Comparison of ENCODE assay signal across 9 mouse cellular contexts in genomic region chr4:138725751-138726150, GRCm38 (mm10). TPM values are rescaled to one million over a fixed set of nuclear protein-coding genes. Genes with fewer than 3 reads are reported as not detected.
DNase-seq lines count a peak whose midpoint lies in the region; ATAC-seq and TF ChIP-seq lines count a peak whose summit lies in the region.
"Had no signal": no experiment of that assay in that cellular context is flagged by ENCODE, and none has a peak within 500 bp of the region (broad histone marks: within the 10 kb centered on the region; RNA-seq: fewer than 3 reads in every experiment).

No protein-coding gene starts in this region.

- peaks cover 16% of the 10 kb centered on the region for H3K27me3 ChIP-seq in heart, embryonic 10.5 days (ENCODE audit: insufficient read depth, poor library complexity, severe bottlenecking)
- H3K27me3 ChIP-seq in neural tube, embryonic 11.5 days (ENCODE audit: control insufficient read depth, insufficient read depth, low read length): no peaks in the 10 kb centered on the region
- no peaks in the 10 kb centered on the region for H3K27me3 ChIP-seq in neural tube, embryonic 15.5 days (replicated peaks)
- H3K27me3 ChIP-seq in midbrain, embryonic 15.5 days (replicated peaks): no peaks in the 10 kb centered on the region

- no peak for ATAC-seq in neural tube, embryonic 11.5 days (ENCODE audit: insufficient read depth, low FRiP score, low TSS enrichment)
- ATAC-seq in neural tube, embryonic 15.5 days (ENCODE audit: low FRiP score): no peak
- no peak for ATAC-seq in midbrain, embryonic 15.5 days (replicated peaks)

- H3K9ac ChIP-seq in neural tube, embryonic 11.5 days (ENCODE audit: low read length): no peak overlapping the region
- no peak overlapping the region for H3K9ac ChIP-seq in neural tube, embryonic 15.5 days (replicated peaks)
- H3K9ac ChIP-seq in midbrain, embryonic 15.5 days: no peak overlapping the region

- no peaks in the 10 kb centered on the region for H3K36me3 ChIP-seq in heart, embryonic 10.5 days
- H3K36me3 ChIP-seq in neural tube, embryonic 11.5 days (ENCODE audit: control insufficient read depth, insufficient read depth, low read length): no peaks in the 10 kb centered on the region
- no peaks in the 10 kb centered on the region for H3K36me3 ChIP-seq in neural tube, embryonic 15.5 days
- H3K36me3 ChIP-seq in midbrain, embryonic 15.5 days (replicated peaks): no peaks in the 10 kb centered on the region

- H3K4me3 ChIP-seq in heart, embryonic 10.5 days: no peak overlapping the region
- H3K4me3 ChIP-seq in neural tube, embryonic 11.5 days (ENCODE audit: low read depth, low read length): no peak overlapping the region
- H3K4me3 ChIP-seq in neural tube, embryonic 15.5 days (replicated peaks): no peak overlapping the region
- no peak overlapping the region for H3K4me3 ChIP-seq in midbrain, embryonic 15.5 days
- H3K4me3 ChIP-seq in lung, adult 2 months (replicated peaks; ENCODE audit: extremely low read depth, low read depth, low read length): no peak overlapping the region

- TF ChIP-seq CTCF in lung, adult 2 months (IDR thresholded peaks at IDR 0.05; ENCODE audit: insufficient read depth, low read length): no peak

- H3K27ac ChIP-seq in heart, embryonic 10.5 days: peak overlapping the region; percentile 86; the same call in 1 of the 2 replicates
- no peak overlapping the region for H3K27ac ChIP-seq in neural tube, embryonic 11.5 days (ENCODE audit: low read depth, low read length)
- H3K27ac ChIP-seq in neural tube, embryonic 15.5 days (replicated peaks): no peak overlapping the region
- H3K27ac ChIP-seq in midbrain, embryonic 15.5 days: no peak overlapping the region

- H3K4me2 ChIP-seq in neural tube, embryonic 11.5 days (ENCODE audit: low read depth): peak overlapping the region; percentile 43; the same call in 1 of the 2 replicates
- no peak overlapping the region for H3K4me2 ChIP-seq in neural tube, embryonic 15.5 days
- H3K4me2 ChIP-seq in midbrain, embryonic 15.5 days: 0 out of 2 replicates have a peak overlapping the region, but pooled peaks have one; percentile 59

- no peaks in the 10 kb centered on the region for H3K9me3 ChIP-seq in heart, embryonic 10.5 days
- no peaks in the 10 kb centered on the region for H3K9me3 ChIP-seq in neural tube, embryonic 11.5 days (ENCODE audit: control insufficient read depth, low read length)
- no peaks in the 10 kb centered on the region for H3K9me3 ChIP-seq in neural tube, embryonic 15.5 days (replicated peaks)
- H3K9me3 ChIP-seq in midbrain, embryonic 15.5 days: no peaks in the 10 kb centered on the region

- WGBS in heart, embryonic 10.5 days: 72% methylated on average over 5 of the region's 5 CpGs
- 80% methylated on average over 5 of the region's 5 CpGs for WGBS in neural tube, embryonic 11.5 days
- WGBS in neural tube, embryonic 15.5 days: 83% methylated on average over 5 of the region's 5 CpGs
- WGBS in midbrain, embryonic 15.5 days: 84% methylated on average over 5 of the region's 5 CpGs
- 54% methylated on average over 5 of the region's 5 CpGs for WGBS in lung, adult 2 months

- peaks cover 47% of the 10 kb centered on the region for H3K4me1 ChIP-seq in heart, embryonic 10.5 days
- H3K4me1 ChIP-seq in neural tube, embryonic 11.5 days (ENCODE audit: control insufficient read depth, insufficient read depth, low read length): peaks cover 8% of the 10 kb centered on the region
- peaks cover 20% of the 10 kb centered on the region for H3K4me1 ChIP-seq in neural tube, embryonic 15.5 days
- peaks cover 23% of the 10 kb centered on the region for H3K4me1 ChIP-seq in midbrain, embryonic 15.5 days
- H3K4me1 ChIP-seq in lung, adult 2 months (ENCODE audit: control insufficient read depth, insufficient read depth, low read length): peaks cover 7% of the 10 kb centered on the region

- no peak for TF ChIP-seq POLR2A in lung, adult 2 months (IDR thresholded peaks at IDR 0.05; ENCODE audit: borderline replicate concordance, extremely low read depth, low read depth, low read length)

- no peak for DNase-seq in heart, embryonic 10.5 days (ENCODE audit: low spot score)
- DNase-seq in heart, adult 8-10 months (ENCODE audit: low spot score): no peak
- DNase-seq in neural tube, embryonic 11.5 days (ENCODE audit: low spot score): no peak
- peak; percentile 52 for DNase-seq in kidney, adult 9 months
- no peak for DNase-seq in lung, adult 2 months
- no peak for DNase-seq in ovary, postnatal 14 days (ENCODE audit: low spot score)

RNA-seq across cellular contexts. Expression of gene Pla2g2c, which starts 1.2 kb away (rescaled TPM):
- 0.31 and 0.49 TPM in 2 replicates for polyA plus RNA-seq in heart, embryonic 10.5 days (2016; fragmentation: Nextera tagmentation; extraction: Ambion mirVana)
- under 1 TPM in 2 of 4 experiments, not detected in 2; 0.17 to 0.19 TPM for total RNA-seq in heart, adult 8-10 months (2022)
- polyA plus RNA-seq in neural tube, embryonic 11.5 days (2014; fragmentation: Nextera tagmentation; extraction: Ambion mirVana): 0.46 and 0.80 TPM in 2 replicates
- 0.42 and 0.60 TPM in 2 replicates for polyA plus RNA-seq in neural tube, embryonic 15.5 days (2015; fragmentation: Nextera tagmentation; extraction: Ambion mirVana)
- 0.74 and 1.1 TPM in 2 replicates for polyA plus RNA-seq in midbrain, embryonic 15.5 days (2015; fragmentation: Nextera tagmentation; extraction: Ambion mirVana)
- polyA plus RNA-seq in lung, adult 2 months (2012; rRNA removed): 0.69 and 0.93 TPM in 2 replicates
- total RNA-seq: adrenal gland, postnatal 10 days had no signal

RNA-seq across cellular contexts. Expression of gene Ubxn10, which starts 11.2 kb away (rescaled TPM):
- 1.0 and 1.3 TPM in 2 replicates for polyA plus RNA-seq in heart, embryonic 10.5 days (2016; fragmentation: Nextera tagmentation; extraction: Ambion mirVana)
- total RNA-seq in heart, adult 8-10 months (2022): 1 to 10 TPM; 2.3 to 3.3 (median 2.8) TPM
- polyA plus RNA-seq in neural tube, embryonic 11.5 days (2014; fragmentation: Nextera tagmentation; extraction: Ambion mirVana): 0.84 and 1.0 TPM in 2 replicates
- 2.5 and 2.6 TPM in 2 replicates for polyA plus RNA-seq in neural tube, embryonic 15.5 days (2015; fragmentation: Nextera tagmentation; extraction: Ambion mirVana)
- polyA plus RNA-seq in midbrain, embryonic 15.5 days (2015; fragmentation: Nextera tagmentation; extraction: Ambion mirVana): 4.3 and 4.7 TPM in 2 replicates
- 25.2 and 28.6 TPM in 2 replicates for polyA plus RNA-seq in lung, adult 2 months (2012; rRNA removed)

RNA-seq across cellular contexts. Expression of gene Pla2g2f, which starts 31.7 kb away (rescaled TPM):
- polyA plus RNA-seq in heart, embryonic 10.5 days (2016; fragmentation: Nextera tagmentation; extraction: Ambion mirVana): 0.20 TPM in 1 of 2 replicates, not detected in the other
- total RNA-seq in heart, adult 8-10 months (2022): under 1 TPM; 0.34 to 0.63 (median 0.55) TPM
- 0.09 and 0.17 TPM in 2 replicates for polyA plus RNA-seq in neural tube, embryonic 11.5 days (2014; fragmentation: Nextera tagmentation; extraction: Ambion mirVana)
- 0.23 TPM in 1 of 2 replicates, not detected in the other for polyA plus RNA-seq in neural tube, embryonic 15.5 days (2015; fragmentation: Nextera tagmentation; extraction: Ambion mirVana)
- 0.06 and 0.13 TPM in 2 replicates for polyA plus RNA-seq in midbrain, embryonic 15.5 days (2015; fragmentation: Nextera tagmentation; extraction: Ambion mirVana)
- polyA plus RNA-seq in lung, adult 2 months (2012; rRNA removed): 0.14 and 5.2 TPM in 2 replicates

RNA-seq across cellular contexts. Expression of gene Pla2g2d, which starts 49.8 kb away (rescaled TPM):
- 0.19 TPM in 1 of 2 replicates, not detected in the other for polyA plus RNA-seq in heart, embryonic 10.5 days (2016; fragmentation: Nextera tagmentation; extraction: Ambion mirVana)
- 1 to 10 TPM in 2 of 4 experiments, under 1 TPM in 1, not detected in 1; 0.44 to 1.9 (median 1.2) TPM for total RNA-seq in heart, adult 8-10 months (2022)
- 1.7 and 1.8 TPM in 2 replicates for polyA plus RNA-seq in neural tube, embryonic 11.5 days (2014; fragmentation: Nextera tagmentation; extraction: Ambion mirVana)
- 0.72 and 1.5 TPM in 2 replicates for polyA plus RNA-seq in neural tube, embryonic 15.5 days (2015; fragmentation: Nextera tagmentation; extraction: Ambion mirVana)
- 0.10 and 0.31 TPM in 2 replicates for polyA plus RNA-seq in midbrain, embryonic 15.5 days (2015; fragmentation: Nextera tagmentation; extraction: Ambion mirVana)
- 2.5 and 2.6 TPM in 2 replicates for polyA plus RNA-seq in lung, adult 2 months (2012; rRNA removed)
